Mouse (Mus musculus) stomach, embryonic 16.5 days (tissue): ENCODE data around the gene Ddx23. TPM values are rescaled to one million over a fixed set of nuclear protein-coding genes. Genes with fewer than 3 reads are reported as not detected.

Experiments used
- ATAC-seq: fragments of 200-750 bp; cut with Nextera tagmentation; 2 replicates; pipeline ENCODE4 v1.8.0; 2017; ENCODE audit warnings: moderate number of reproducible peaks, moderate TSS enrichment; ENCODE audit not compliant: insufficient read depth, low FRiP score
- H3K27ac ChIP-seq: fragments of 300-500 bp; sonication (generic); 2 replicates; pipeline ENCODE4 v1.5.1; 2014; ENCODE audit warnings: low read length
- H3K27me3 ChIP-seq: fragments of 300-500 bp; sonication (generic); 2 replicates; pipeline ENCODE4 v1.6.1; 2014; ENCODE audit warnings: low read length, control low read depth, mixed read lengths; ENCODE audit not compliant: control insufficient read depth, insufficient read depth
- H3K36me3 ChIP-seq: fragments of 300-500 bp; sonication (generic); 2 replicates; pipeline ENCODE4 v1.6.1; 2014; ENCODE audit warnings: low read length; ENCODE audit not compliant: control insufficient read depth, insufficient read depth
- H3K4me1 ChIP-seq: fragments of 300-500 bp; sonication (generic); 2 replicates; pipeline ENCODE4 v1.6.1; 2014; ENCODE audit warnings: low read length, control low read depth, mixed read lengths; ENCODE audit not compliant: control insufficient read depth, insufficient read depth
- H3K4me2 ChIP-seq: fragments of 300-500 bp; sonication (generic); 2 replicates; pipeline ENCODE4 v1.6.1; 2014; ENCODE audit warnings: low read depth, low read length, mixed read lengths
- H3K4me3 ChIP-seq: fragments of 300-500 bp; sonication (generic); replicated peaks from 2 replicates; pipeline ENCODE4 v1.5.1; 2014; ENCODE audit warnings: mild to moderate bottlenecking, low read length
- H3K9ac ChIP-seq: fragments of 300-500 bp; sonication (generic); 2 replicates; pipeline ENCODE4 v1.6.1; 2014; ENCODE audit warnings: low read length
- H3K9me3 ChIP-seq: fragments of 300-500 bp; sonication (generic); replicated peaks from 2 replicates; pipeline ENCODE4 v1.6.1; 2016; ENCODE audit warnings: low read length, control low read depth; ENCODE audit not compliant: control insufficient read depth
- WGBS: fragments of 180-500 bp; shearing (Covaris S2); extraction: QIAGEN DNeasy Blood & Tissue Kit; methylation state at CpG from one replicate; pipeline ENCODE4 v1.1.7; 2014; 5-methylcytosine and 5-hydroxymethylcytosine counted together
- polyA plus RNA-seq: library from polyadenylated mRNA; unstranded; fragments of >200 nt; fragmentation: Nextera tagmentation; extraction: Ambion mirVana; gene quantifications from 2 replicates; pipeline ENCODE4 v1.2.1, GENCODE M21; 2015

The Ddx23 gene
- polyA plus RNA-seq, 1 experiment from 2014 or later = 18.6 TPM

- peak; percentile 73 for ATAC-seq
- H3K27me3 ChIP-seq = no peaks in the 10 kb centered on the region; the same call in 1 of the 2 replicates
- H3K4me1 ChIP-seq = peaks cover 10% of the 10 kb centered on the region
- H3K4me3 ChIP-seq = peak overlapping the region; percentile 14
- 37% methylated on average over 20 of the region's 20 CpGs for WGBS
- H3K27ac ChIP-seq = no peak overlapping the region
- peak overlapping the region; percentile 50; the same call in 1 of the 2 replicates for H3K9ac ChIP-seq
- H3K4me2 ChIP-seq = peak overlapping the region; percentile 40; the same call in 1 of the 2 replicates
- no peaks in the 10 kb centered on the region for H3K36me3 ChIP-seq
- no peaks in the 10 kb centered on the region for H3K9me3 ChIP-seq
Observed at GRCm38 (mm10) chr15:98616362-98617175, 46.1 kb downstream of the Ddx23 start.

- Histone ChIP-seq H3K36me3 (no peaks in the 10 kb centered on the region), H3K9ac (no peak overlapping the region), H3K4me3 (no peak overlapping the region), H3K27ac (no peak overlapping the region), H3K4me1 (peaks cover 10% of the 10 kb centered on the region), H3K27me3 (no peaks in the 10 kb centered on the region; the same call in 1 of the 2 replicates), H3K4me2 (no peak overlapping the region), H3K9me3 (no peaks in the 10 kb centered on the region)
- no peak for ATAC-seq
- 73% methylated on average over 6 of the region's 6 CpGs for WGBS
Observed at GRCm38 (mm10) chr15:98615751-98616150, 46.9 kb downstream of the Ddx23 start.

- no peak overlapping the region for H3K9ac ChIP-seq
- ATAC-seq = no peak
- H3K27ac ChIP-seq = no peak overlapping the region
- no peaks in the 10 kb centered on the region for H3K36me3 ChIP-seq
- H3K4me3 ChIP-seq = no peak overlapping the region
- H3K4me1 ChIP-seq = peaks cover 14% of the 10 kb centered on the region
- H3K27me3 ChIP-seq = no peaks in the 10 kb centered on the region; the same call in 1 of the 2 replicates
- H3K4me2 ChIP-seq = no peak overlapping the region
- H3K9me3 ChIP-seq = no peaks in the 10 kb centered on the region
- 59% methylated on average over 6 of the region's 6 CpGs for WGBS
Observed at GRCm38 (mm10) chr15:98614971-98615370, 47.7 kb downstream of the Ddx23 start.

- 36% methylated on average over 9 of the region's 9 CpGs for WGBS
- no peak overlapping the region for H3K27ac ChIP-seq
- H3K4me1 ChIP-seq = peaks cover 14% of the 10 kb centered on the region
- H3K27me3 ChIP-seq = no peaks in the 10 kb centered on the region; the same call in 1 of the 2 replicates
- no peak overlapping the region for H3K4me3 ChIP-seq
- no peaks in the 10 kb centered on the region for H3K9me3 ChIP-seq
- no peaks in the 10 kb centered on the region for H3K36me3 ChIP-seq
- no peak overlapping the region for H3K4me2 ChIP-seq
- H3K9ac ChIP-seq = no peak overlapping the region
- ATAC-seq = no peak
Observed at GRCm38 (mm10) chr15:98614551-98614950, 48.1 kb downstream of the Ddx23 start.

- 93% methylated on average over 3 of the region's 3 CpGs for WGBS
- H3K36me3 ChIP-seq = no peaks in the 10 kb centered on the region
- no peak for ATAC-seq
Observed at GRCm38 (mm10) chr15:98612229-98612628, 50.5 kb downstream of the Ddx23 start.

GRCm38 (mm10) chr15:98610131-98610633 is 52.5 kb downstream of the Ddx23 start:
- H3K9me3 ChIP-seq = no peaks in the 10 kb centered on the region
- peaks cover 30% of the 10 kb centered on the region for H3K4me1 ChIP-seq
- no peaks in the 10 kb centered on the region for H3K36me3 ChIP-seq
- WGBS = 4% methylated on average over 12 of the region's 12 CpGs
- peak overlapping the region; percentile 88 for H3K4me3 ChIP-seq
- H3K27ac ChIP-seq = peak overlapping the region; percentile 97
- peak overlapping the region; percentile 73 for H3K4me2 ChIP-seq
- H3K27me3 ChIP-seq = no peaks in the 10 kb centered on the region
- ATAC-seq = peak; percentile 14; the same call in 1 of the 2 replicates
- H3K9ac ChIP-seq = peak overlapping the region; percentile 96

More at GRCm38 (mm10) chr15:98612229-98612628, 50.5 kb downstream of the Ddx23 start:
- peaks cover 23% of the 10 kb centered on the region for H3K4me1 ChIP-seq
- H3K9ac ChIP-seq = no peak overlapping the region
- no peaks in the 10 kb centered on the region for H3K9me3 ChIP-seq
- no peaks in the 10 kb centered on the region for H3K27me3 ChIP-seq
- no peak overlapping the region for H3K4me2 ChIP-seq
- no peak overlapping the region for H3K27ac ChIP-seq
- no peak overlapping the region for H3K4me3 ChIP-seq

- 2% methylated on average over 66 of the region's 75 CpGs for WGBS
- Histone ChIP-seq H3K9me3 (no peaks in the 10 kb centered on the region), H3K36me3 (no peaks in the 10 kb centered on the region)
Observed at GRCm38 (mm10) chr15:98609331-98610130, 53.2 kb downstream of the Ddx23 start, which contains the start of gene Adcy6. Gene Adcy6 (minus strand): TSS chr15:98610076.

GRCm38 (mm10) chr15:98608784-98609250 is 53.9 kb downstream of the Ddx23 start:
- H3K4me1 ChIP-seq = peaks cover 37% of the 10 kb centered on the region
- peak overlapping the region; percentile 73 for H3K4me2 ChIP-seq
- peak overlapping the region; percentile 96 for H3K9ac ChIP-seq
- WGBS = 2% methylated on average over 13 of the region's 26 CpGs
- no peaks in the 10 kb centered on the region for H3K9me3 ChIP-seq
- ATAC-seq = peak; percentile 2
- H3K4me3 ChIP-seq = peak overlapping the region; percentile 88
- H3K36me3 ChIP-seq = 0 out of 2 replicates have a peak, but pooled peaks cover 5% of the 10 kb centered on the region
- peak overlapping the region; percentile 97 for H3K27ac ChIP-seq
- no peaks in the 10 kb centered on the region for H3K27me3 ChIP-seq

More at GRCm38 (mm10) chr15:98609331-98610130, 53.2 kb downstream of the Ddx23 start, which contains the start of gene Adcy6:
- Histone ChIP-seq H3K27ac (peak within 1 kb of the TSS; percentile 97), H3K9ac (peak within 1 kb of the TSS; percentile 96), H3K4me3 (peak within 1 kb of the TSS; percentile 88), H3K4me2 (peak within 1 kb of the TSS; percentile 73), H3K4me1 (peaks cover 30% of the 10 kb centered on the region), H3K27me3 (no peaks in the 10 kb centered on the region)
- peak; percentile 86 for ATAC-seq
